Mouse (Mus musculus) E14TG2a.4 (cell line): ENCODE measurements at regions not wholly inside any gene's neighbourhood (a gene's known extent, or its start where the extent isn't known, plus 50 kb on each side); places are given as distances from the start of the nearest gene placed in this dataset.
A peak's percentile ranks its signal among the peaks of the same experiment; 100 is the strongest.

Experiments used
- H3K27me3 ChIP-seq: 2 replicates; pipeline ENCODE4 v1.6.1; 2014; ENCODE audit warnings: low read length, control low read depth; ENCODE audit not compliant: insufficient read depth
- H3K36me3 ChIP-seq: 2 replicates; pipeline ENCODE4 v1.6.1; 2014; ENCODE audit warnings: low read length, control low read depth; ENCODE audit not compliant: insufficient read depth
- H3K4me1 ChIP-seq: replicated peaks from 2 replicates; pipeline ENCODE4 v1.6.1; 2014; ENCODE audit warnings: low read depth, low read length, control low read depth
- H3K4me3 ChIP-seq: replicated peaks from 2 replicates; pipeline ENCODE4 v1.5.1; 2014; ENCODE audit warnings: mild to moderate bottlenecking, low read length
- H3K9me3 ChIP-seq: 2 replicates; pipeline ENCODE4 v1.6.1; 2014; ENCODE audit warnings: low read length, control low read depth
- CTCF ChIP-seq: conservative IDR thresholded peaks from 2 replicates; pipeline ENCODE4 v1.5.1; 2014; ENCODE audit warnings: low read length
- NANOG ChIP-seq: IDR thresholded peaks from 2 replicates; pipeline ENCODE4 v1.6.1; 2014; ENCODE audit warnings: borderline replicate concordance, low read length, mixed read lengths
- POU5F1 ChIP-seq: IDR thresholded peaks from 2 replicates; pipeline ENCODE4 v1.6.1; 2014; ENCODE audit warnings: low read length, borderline replicate concordance

- Histone ChIP-seq H3K36me3 (no peaks in the 10 kb centered on the region), H3K9me3 (no peaks in the 10 kb centered on the region), H3K27me3 (no peaks in the 10 kb centered on the region), H3K4me1 (no peaks in the 10 kb centered on the region), H3K4me3 (no peak overlapping the region)
- TF ChIP-seq CTCF, result peak; percentile 59
- TF ChIP-seq NANOG, result no peak
- no peak for TF ChIP-seq POU5F1
Measured at GRCm38 (mm10) chr14:37950212-37950876, 815.3 kb upstream of the Ghitm start.
